Mouse (Mus musculus) regulatory T cell (primary cell): ENCODE measurements around the gene Psmb7.

Experiments
- in situ Hi-C: fragments of 300-600 bp; cut with MboI, MseI; formaldehyde crosslinking; loops from one replicate; pipeline ENCODE4 v1.15.1; 2025; ENCODE audit warnings: high pct_unique_total_duplicates

Psmb7 gene

DNA sequence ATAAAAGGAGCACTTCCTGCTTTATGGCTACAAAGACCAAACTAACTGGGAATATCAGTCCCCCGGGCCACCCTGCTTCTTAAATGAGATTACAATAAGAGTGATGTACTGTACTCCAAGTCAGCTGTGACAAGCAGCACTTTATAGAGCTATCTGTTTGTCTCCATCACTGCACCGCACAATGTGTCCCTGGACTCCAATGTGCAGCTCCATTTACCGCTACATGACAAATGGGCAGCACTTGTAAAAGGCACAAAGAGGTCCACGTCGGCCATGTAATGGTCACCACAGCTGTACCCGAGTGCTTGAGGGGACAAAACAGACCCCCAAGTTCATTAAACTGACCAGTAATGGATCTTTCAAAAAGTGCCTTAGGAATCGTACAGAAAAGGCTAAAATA lies 49.0 kb downstream of the Psmb7 start:
- in situ Hi-C loops, result loop anchor here (25.0 kb wide), 1 partner anchor 158 kb away; no protein-coding TSS in a partner anchor

DNA sequence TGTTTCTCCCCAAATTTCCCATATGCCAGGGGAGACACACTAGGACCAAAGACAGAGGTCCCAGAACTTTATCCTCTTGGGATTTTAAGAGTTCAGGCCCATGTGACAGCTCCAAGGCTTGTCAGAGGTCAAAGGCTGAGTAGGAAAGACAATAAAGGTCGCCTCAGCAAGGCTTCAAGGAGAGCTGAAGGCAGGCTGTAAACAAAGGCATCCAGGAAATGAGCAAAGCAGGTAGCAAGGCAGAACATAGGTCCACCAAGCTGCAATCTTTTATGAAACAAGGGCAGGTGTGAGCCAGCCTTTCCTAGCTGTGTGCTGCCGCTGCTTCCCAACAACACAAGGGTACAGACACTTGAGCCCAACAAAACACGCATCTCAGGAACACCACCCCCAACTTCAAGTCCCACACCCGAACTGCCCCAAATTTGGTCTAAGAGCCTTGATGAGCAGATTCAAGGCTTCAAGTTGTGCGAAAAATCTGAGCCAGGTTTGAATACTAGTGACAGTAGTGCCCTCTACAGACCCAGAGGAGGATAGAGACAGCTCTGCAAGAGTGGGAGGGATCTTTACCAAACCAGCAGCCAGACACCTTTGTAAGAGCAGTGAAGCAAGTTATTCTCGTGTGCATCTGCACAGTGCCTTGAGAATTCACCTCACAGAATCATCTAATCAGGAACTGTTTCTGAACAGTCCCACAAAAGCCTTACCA lies 52.0 kb downstream of the Psmb7 start:
- in situ Hi-C loops, result loop anchor here (25.0 kb wide), 1 partner anchor 155 kb away; no protein-coding TSS in a partner anchor

DNA sequence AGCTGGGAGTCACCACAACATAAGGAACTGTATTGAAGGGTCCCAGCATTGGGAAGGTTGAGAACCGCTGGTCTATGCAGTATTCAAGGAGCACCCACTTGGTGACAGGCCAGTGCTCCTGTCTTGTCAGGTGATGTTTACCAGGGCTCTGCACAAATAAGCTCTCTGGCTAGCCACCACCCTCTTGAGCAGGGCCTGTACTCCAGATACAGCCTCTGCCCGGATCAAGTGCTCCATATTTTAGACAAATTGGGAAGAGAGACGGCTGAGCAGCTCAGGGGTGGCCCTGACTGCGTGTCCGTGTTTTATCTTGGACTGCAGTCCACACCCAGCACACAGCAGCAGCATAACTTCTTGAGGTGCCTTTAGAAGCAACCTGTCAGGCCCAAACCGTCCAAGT lies 57.2 kb downstream of the Psmb7 start:
- in situ Hi-C loops, result loop anchor here (25.0 kb wide), 1 partner anchor 149 kb away; no protein-coding TSS in a partner anchor

GRCm38 (mm10) chr2:38585379-38585736 lies 58.5 kb downstream of the Psmb7 start:
- in situ Hi-C loops, result loop anchor here (25.0 kb wide), 1 partner anchor 148 kb away; no protein-coding TSS in a partner anchor

- in situ Hi-C loops, result loop anchor here (25.0 kb wide), 1 partner anchor 147 kb away; no protein-coding TSS in a partner anchor
These were observed 59.1 kb downstream of the Psmb7 start for GRCm38 (mm10) chr2:38584514-38585378.

DNA sequence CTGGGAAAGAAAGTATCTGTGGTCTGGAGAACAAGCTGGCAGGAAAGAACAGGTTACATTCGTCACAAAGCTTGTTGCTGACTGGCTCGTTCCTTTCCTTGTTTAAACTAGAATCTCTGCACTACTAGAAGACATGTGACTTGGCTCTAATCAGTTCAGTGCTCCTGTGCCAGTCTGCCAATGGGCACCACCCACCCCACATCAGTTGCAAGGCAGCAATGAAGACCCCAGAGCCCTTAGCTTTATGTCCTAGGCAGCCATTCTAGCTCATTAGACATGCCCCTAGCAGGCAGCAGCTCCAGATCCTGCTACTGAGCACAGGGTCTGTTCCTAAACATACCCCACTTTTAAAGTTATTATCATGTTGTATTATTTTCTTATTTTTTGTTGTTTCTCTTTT lies 59.9 kb downstream of the Psmb7 start:
- in situ Hi-C loops, result loop anchor here (25.0 kb wide), 1 partner anchor 147 kb away; no protein-coding TSS in a partner anchor

DNA sequence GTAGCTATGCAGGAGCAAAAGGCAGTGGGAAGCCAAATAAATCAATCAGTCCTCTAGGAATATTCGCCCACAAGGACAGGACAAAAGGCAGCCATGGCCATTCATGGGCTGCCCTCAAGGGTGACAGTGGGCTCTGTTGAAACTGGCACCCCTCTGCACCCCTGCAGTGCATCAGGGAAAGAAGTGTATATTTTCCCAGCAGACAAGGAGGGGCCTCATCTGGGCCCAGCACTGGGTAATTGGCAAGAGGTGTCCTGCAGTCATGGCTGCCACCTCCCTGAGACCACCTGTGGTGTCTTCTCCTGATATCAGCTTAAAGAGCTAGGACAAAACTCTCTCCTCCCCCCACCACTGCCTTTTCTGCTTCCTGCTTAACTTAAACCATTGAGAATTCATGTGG lies 64.4 kb downstream of the Psmb7 start:
- in situ Hi-C loops, result loop anchor here (25.0 kb wide), 1 partner anchor 142 kb away; no protein-coding TSS in a partner anchor

- in situ Hi-C loops, result loop anchor here (25.0 kb wide), 1 partner anchor 142 kb away; no protein-coding TSS in a partner anchor
These were observed 65.0 kb downstream of the Psmb7 start for GRCm38 (mm10) chr2:38578602-38579521.

- in situ Hi-C loops, result loop anchor here (25.0 kb wide), 1 partner anchor 137 kb away; no protein-coding TSS in a partner anchor
These were observed 69.2 kb downstream of the Psmb7 start for GRCm38 (mm10) chr2:38574697-38575096.

DNA sequence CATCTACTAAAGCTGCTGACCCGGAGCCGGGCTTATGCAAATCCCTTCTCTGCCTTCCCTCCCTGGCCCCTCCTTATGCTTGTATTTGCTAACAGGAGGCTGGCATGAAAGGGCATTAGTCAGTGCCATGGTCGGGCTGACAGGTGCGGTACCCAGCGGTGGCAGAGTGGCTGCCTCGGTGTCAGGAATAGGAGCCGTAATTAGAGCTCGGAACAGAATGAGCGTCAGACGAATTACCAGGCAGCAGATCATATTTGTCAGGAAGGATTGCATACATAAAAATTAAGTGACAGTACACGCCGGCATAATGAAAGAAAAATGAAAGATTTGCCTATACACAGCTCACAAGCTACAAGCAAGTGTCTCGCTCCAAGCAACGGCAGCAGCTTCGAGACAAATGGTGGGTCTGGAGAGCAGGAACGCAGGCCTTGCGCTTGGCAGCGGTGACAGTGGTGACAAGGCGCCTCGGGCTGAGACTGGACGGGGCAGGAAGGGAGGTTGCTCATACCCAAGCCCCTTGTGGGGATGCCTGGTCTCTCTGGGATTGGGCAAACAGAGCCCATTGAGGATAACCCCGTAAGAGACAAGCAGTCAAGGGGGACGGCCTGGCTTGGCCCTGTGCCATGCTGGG lies 71.8 kb downstream of the Psmb7 start:
- in situ Hi-C loops, result no loop called here

DNA sequence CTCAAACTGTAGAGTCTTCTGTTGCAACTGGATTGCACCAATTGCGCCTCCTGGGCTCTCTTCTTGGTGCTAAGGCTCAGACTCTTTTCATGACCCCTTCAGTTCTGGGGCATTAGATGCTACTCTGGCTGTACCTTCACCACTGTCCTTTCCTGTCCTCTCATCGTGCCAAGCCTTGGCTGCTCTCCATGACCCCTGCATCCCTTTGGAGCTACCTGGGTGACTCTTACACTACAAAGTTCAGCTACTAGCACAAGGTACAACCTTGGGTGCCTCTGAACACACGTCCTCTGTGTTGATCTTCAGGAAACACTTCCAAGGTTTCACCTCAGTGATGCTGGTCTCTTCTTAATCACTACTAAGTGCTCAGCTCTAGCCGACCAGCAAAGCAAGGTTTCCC lies 81.3 kb downstream of the Psmb7 start:
- in situ Hi-C loops, result no loop called here

DNA sequence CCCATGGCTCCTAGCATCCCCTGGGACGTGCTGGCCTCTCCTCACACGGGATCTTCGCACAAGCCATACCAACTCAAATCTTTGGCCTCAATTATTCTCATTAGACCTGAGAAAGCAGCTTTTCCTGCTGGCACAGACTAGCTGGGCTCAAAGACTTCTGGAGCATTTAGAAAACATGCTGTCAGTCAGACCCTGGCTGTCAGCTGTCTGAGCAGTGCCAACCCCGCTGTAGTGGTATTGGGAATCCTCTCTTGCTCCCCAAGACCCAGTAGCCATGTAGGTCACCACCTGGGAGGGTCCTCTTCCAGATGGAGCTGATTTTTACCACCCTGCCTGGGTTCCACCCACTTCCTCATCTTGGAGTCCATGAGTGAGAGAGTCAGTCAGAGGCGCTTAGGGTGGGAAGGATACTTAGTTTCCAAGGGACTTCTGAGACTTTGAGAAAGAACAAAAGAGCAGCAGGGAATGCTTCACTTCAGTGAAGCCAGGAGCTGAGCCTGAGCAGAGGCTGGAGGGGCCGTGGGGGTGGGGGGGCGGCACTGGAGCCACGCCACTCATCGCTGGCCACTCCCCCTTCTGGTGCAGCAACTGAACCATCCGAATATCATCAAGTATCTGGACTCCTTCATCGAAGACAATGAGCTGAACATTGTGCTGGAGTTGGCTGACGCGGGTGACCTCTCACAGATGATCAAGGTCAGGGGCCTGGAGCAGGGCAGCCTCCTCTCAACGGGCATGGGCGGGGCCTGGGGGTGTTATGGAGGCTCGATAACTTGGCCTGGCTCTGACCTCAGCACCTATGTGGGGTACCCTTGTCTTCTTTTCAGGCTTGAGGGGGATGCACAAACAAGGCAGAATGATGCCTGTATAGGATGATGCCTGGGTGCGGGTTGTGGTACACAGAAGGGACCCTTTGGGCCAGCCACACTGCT lies 83.3 kb downstream of the Psmb7 start:
- in situ Hi-C loops, result no loop called here

DNA sequence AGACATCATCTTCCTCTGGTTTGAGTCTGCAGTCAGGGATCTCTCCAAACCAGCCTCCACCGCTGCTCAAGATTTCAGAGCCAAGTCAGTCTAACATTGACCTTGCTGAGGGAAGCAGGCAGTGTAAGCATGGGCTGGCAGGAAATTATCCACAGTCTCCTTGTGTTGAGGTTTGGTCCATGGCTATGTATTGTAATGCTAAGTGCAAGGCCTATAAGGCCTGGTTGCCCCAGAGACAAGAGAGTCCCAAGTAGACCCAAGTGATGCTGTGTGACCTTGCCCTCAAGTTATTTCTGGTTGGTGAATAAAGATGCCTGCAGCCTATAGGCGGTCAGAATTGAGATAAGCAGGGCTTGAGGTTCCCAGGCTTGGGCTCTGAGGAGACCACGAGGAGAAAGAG lies 87.2 kb downstream of the Psmb7 start:
- in situ Hi-C loops, result no loop called here

GRCm38 (mm10) chr2:38555659-38556058 lies 88.2 kb downstream of the Psmb7 start:
- in situ Hi-C loops, result no loop called here

DNA sequence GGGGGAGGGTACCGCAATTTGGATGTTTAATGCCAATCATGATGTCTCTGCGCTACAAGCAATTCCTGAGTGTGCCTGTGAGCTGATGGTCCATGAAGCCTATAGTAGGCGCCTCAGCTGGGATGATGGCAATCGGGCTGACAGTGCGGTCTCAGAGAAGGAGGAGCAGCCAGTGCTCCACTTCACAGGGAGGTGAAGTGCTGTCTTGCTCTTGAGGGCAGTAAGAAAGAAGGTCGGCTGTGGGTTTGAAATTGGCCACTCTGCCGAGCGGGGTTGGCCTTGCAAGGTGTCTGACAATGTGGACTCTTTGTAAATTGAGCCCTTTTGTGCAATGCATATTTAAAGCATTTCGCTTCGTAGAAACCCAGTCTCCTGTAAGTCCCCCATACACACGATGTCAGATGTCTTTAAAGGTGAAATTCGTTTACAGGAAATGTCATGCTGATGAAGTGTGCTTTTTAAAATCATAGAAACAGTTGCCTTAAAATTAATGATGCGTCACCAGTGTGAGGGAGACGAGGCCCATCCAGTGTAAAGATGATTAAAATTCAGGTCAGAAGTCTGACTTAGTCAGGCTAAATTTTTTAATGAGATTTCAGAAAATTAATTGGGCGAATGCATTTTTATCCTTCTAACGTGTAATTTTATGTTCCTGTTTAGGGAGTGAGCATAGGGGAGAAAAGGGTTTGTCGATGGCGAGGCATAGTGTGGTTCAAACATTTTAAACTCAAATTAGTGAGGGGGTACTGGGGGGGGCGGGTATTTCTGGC lies 89.5 kb downstream of the Psmb7 start:
- in situ Hi-C loops, result no loop called here

DNA sequence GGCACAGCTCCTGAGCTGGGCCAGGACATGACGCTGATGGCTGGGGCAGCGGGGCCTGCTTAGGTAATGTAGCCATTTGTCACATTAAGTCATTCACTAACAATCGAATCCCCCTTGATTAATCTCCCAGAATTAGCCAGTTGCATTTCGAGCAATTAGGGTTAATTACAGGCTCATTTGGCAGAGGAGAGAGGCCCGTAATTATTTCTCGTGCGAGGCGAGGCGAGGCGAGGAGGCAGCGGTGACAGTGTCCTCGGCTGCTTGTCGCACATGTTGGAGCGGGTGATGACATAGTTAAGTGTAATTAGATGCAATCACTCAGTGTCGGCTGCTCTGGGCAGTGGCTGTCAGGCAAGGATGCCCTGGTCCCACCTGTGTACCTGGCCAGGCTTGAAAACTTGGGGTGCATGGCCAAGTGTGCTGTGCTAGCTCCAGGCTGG lies 91.9 kb downstream of the Psmb7 start:
- in situ Hi-C loops, result no loop called here

DNA sequence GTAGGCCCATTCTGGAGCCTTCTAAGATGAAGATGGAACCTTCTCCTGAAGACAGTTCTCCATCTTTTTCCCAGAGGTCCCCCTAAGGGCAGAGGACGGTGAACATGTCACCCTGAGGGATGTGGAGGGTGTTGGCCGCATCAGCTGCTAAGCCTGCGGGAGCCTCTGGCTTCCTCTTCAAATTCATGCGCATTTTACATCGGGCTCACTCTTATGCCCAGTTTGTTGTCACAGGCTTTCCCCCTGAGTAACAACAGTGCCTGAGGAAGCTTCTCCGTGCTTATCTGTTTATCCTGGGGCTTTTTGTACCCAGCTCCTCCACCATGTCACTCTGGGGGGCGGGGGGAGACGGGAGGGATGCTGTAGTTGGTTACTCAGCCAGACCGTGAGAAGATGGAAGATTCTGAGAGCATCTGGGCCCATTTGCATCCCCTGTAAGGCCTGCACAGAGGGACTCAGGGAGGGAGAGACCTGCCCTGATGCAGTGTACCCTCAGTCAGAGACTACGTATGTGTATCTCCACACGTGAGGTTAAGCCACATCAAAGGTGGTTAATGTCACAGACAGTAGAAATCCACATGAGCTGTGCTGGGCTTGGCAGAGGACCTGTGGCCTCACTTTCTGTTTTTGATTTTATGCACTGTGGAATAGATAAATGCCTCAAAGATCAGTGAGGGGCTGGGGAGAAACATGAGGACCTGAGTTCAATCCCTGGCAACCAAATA lies 95.9 kb downstream of the Psmb7 start:
- in situ Hi-C loops, result no loop called here

GRCm38 (mm10) chr2:38546748-38547147 lies 97.1 kb downstream of the Psmb7 start:
- in situ Hi-C loops, result no loop called here
